Mouse (Mus musculus): ENCODE results near the gene Frmpd4.

Frmpd4 gene

DNA sequence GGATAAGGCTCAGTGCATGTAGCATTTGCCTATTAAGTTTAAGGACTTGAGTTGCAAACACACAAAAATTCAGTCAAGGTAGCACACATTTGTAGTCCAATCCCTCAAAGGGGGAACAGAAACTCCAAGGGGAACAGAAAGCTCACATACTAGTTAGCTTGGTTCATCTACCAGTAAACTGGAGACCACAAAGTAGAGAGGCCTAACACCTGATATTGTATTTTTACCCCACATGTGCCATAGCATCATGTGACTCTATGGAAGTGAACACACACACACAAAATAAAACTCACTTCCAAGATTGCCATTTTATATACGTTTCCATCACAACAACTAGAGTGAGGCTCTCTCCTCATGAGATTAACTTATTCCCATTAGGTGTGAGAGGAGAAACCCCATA lies 264.9 kb downstream of the Frmpd4 start:
- H3K27me3 ChIP-seq (ENCODE audit: control insufficient read depth, insufficient read depth, low read length, poor library complexity, severe bottlenecking), result no peaks in the 10 kb centered on the region
- DNase-seq (ENCODE audit: low read depth, low spot score), result peak; percentile 34

DNA sequence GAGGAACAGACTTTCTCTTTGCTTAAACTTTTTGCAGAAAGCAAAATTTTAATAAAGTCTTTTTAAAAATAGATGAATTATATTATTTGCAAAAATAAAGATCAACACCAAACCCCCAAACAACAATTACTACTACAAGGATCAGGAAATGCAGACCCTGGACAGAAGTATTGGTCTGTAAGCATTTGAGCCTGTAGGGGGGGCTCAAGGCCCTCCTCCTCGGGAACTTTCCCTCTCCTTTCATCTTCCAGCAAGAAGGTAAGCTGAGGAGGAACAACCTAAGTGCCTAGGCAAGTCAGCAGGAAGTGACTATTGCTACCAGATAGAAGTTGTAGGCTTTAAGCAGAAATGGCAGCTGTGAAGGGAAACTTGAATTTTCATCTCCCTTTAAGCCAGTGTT lies 266.9 kb downstream of the Frmpd4 start:
- H3K27me3 ChIP-seq (ENCODE audit: control insufficient read depth, insufficient read depth, low read length, poor library complexity, severe bottlenecking), result no peaks in the 10 kb centered on the region
- DNase-seq (ENCODE audit: low read depth, low spot score), result peak; percentile 0
- no peaks in the 10 kb centered on the region for H3K36me3 ChIP-seq (ENCODE audit: control insufficient read depth, insufficient read depth, low read length, poor library complexity, severe bottlenecking)

More for the DNA sequence above, 264.9 kb downstream of the Frmpd4 start:
- H3K36me3 ChIP-seq (ENCODE audit: control insufficient read depth, insufficient read depth, low read length, poor library complexity, severe bottlenecking), result no peaks in the 10 kb centered on the region

DNA sequence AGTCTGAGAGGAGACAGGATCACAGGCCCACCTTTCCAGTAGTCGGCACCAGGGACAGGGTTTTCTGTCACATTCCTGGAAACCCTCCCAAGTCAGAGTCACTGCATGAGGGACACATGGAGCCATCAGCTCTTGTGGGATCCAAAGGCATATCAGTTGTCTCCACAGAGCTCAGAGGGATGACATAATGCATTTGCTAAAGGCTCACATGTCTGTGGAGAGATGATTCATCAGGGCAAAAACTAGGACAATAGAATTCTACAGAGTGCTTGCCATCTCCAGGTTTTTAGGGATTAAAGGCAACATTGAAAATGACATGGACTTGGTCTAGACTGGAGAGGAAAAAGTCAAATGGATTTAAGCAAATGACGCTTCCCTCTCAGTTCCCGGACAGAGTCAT lies 284.5 kb downstream of the Frmpd4 start:
- Histone ChIP-seq H3K36me3 (ENCODE audit: control insufficient read depth, insufficient read depth, low read length, poor library complexity, severe bottlenecking) (no peaks in the 10 kb centered on the region), H3K27me3 (ENCODE audit: control insufficient read depth, insufficient read depth, low read length, poor library complexity, severe bottlenecking) (no peaks in the 10 kb centered on the region)
- DNase-seq (ENCODE audit: low read depth, low spot score), result no peak

DNA sequence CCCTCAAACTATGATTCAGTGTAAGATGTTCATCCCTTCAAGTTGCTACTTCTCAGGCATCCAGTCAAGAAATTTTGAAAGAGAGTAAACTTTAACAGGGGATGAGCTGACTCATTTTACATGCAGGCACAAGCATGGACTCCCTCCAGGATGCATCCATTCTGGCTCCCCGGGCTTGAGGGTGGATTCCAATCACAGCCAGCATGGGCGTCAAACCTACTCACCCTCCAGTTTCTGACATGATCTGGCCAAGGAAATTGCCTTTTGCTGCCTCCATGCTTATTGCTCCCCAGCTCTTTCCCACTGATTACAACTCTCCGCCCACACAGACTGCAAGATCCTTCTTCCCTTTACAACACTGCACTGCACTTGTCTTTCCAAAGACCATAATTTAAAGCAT lies 370.0 kb downstream of the Frmpd4 start:
- no peaks in the 10 kb centered on the region for H3K27me3 ChIP-seq (ENCODE audit: control insufficient read depth, insufficient read depth, low read length, poor library complexity, severe bottlenecking)
- no peaks in the 10 kb centered on the region for H3K36me3 ChIP-seq (ENCODE audit: control insufficient read depth, insufficient read depth, low read length, poor library complexity, severe bottlenecking)
- no peak for DNase-seq (ENCODE audit: low read depth, low spot score)

DNA sequence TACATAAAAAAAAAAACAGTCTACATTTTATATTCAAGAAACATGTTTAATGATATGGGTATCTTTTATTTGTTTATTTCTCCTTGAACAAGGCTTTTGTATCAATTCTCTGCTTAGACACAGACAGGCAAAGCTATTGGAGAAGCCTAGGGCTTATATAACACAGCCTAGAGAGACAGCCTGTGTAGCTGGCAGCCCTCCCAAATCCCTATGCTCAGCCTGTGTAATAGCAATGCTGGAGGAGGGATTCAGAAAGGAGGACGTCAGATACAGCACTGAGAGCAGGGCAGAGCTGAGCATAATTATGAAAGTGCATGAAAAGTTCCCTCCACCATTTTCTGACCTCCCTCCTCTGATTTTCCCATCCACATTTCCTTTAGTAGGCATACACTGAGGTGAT lies 385.1 kb downstream of the Frmpd4 start:
- no peak for DNase-seq (ENCODE audit: low read depth, low spot score)
- Histone ChIP-seq H3K27me3 (ENCODE audit: control insufficient read depth, insufficient read depth, low read length, poor library complexity, severe bottlenecking) (no peaks in the 10 kb centered on the region), H3K36me3 (ENCODE audit: control insufficient read depth, insufficient read depth, low read length, poor library complexity, severe bottlenecking) (no peaks in the 10 kb centered on the region)

DNA sequence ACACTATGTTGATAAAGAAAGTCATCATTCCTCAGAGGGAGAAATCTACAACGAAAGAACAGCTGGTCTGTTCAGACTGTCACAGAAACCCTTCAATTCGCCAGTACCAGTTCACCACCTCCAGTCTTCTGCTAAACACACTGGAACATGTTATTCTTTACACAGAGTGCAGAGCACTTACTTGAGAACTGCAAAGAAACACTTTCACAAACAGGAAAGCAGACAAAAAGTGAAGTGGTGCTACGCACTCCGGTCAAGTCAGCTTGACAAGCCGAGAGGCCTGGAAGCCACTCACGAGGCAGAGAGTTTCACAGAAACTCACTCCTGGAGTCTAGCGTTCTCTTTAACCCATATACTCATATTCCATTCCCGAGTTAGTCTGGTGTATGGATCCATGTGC lies 387.5 kb downstream of the Frmpd4 start:
- Histone ChIP-seq H3K36me3 (ENCODE audit: control insufficient read depth, insufficient read depth, low read length, poor library complexity, severe bottlenecking) (no peaks in the 10 kb centered on the region), H3K27me3 (ENCODE audit: control insufficient read depth, insufficient read depth, low read length, poor library complexity, severe bottlenecking) (no peaks in the 10 kb centered on the region)
- DNase-seq (ENCODE audit: low read depth, low spot score), result no peak

DNA sequence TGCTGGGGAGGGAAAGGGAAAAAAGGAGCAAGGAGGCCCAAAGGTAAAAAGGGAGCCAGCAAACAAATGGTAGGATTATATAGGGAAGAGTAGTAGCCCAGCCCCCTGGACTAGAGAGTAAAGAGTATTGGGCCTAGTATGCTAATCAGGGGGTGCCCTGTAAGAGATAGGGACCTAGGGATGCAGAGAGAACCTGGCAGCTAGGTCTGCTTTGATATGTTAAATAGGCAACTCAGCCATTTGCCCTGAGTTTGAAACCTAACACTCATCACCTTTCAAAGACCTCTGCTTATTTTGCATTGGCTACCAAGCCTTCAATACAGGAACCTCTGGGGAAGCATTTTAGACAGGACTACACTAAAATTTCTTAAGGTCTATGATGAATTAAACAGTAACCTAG lies 414.0 kb downstream of the Frmpd4 start:
- DNase-seq (ENCODE audit: low read depth, low spot score), result no peak
- Histone ChIP-seq H3K27me3 (ENCODE audit: control insufficient read depth, insufficient read depth, low read length, poor library complexity, severe bottlenecking) (no peaks in the 10 kb centered on the region), H3K36me3 (ENCODE audit: control insufficient read depth, insufficient read depth, low read length, poor library complexity, severe bottlenecking) (no peaks in the 10 kb centered on the region)

DNA sequence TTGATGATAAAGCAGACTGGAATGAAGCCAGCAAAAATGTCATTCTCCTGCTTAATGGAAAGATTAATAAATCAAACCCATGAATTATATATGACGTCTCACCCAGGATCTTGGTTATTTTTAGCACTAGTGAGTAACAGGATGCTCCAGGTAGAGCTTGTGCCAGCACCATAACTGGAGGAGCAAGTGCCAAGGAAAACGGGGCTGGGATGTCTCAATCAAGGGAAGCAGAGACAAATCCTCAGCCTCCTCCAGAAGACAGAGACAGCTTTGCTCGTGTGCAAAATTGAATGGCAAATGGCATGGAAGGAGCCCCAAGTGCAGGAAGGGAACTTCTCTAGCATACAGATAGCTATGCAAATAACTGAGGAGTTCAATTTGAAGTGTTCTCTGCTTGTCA lies 418.2 kb downstream of the Frmpd4 start:
- no peak for DNase-seq (ENCODE audit: low read depth, low spot score)
- Histone ChIP-seq H3K36me3 (ENCODE audit: control insufficient read depth, insufficient read depth, low read length, poor library complexity, severe bottlenecking) (no peaks in the 10 kb centered on the region), H3K27me3 (ENCODE audit: control insufficient read depth, insufficient read depth, low read length, poor library complexity, severe bottlenecking) (no peaks in the 10 kb centered on the region)

DNA sequence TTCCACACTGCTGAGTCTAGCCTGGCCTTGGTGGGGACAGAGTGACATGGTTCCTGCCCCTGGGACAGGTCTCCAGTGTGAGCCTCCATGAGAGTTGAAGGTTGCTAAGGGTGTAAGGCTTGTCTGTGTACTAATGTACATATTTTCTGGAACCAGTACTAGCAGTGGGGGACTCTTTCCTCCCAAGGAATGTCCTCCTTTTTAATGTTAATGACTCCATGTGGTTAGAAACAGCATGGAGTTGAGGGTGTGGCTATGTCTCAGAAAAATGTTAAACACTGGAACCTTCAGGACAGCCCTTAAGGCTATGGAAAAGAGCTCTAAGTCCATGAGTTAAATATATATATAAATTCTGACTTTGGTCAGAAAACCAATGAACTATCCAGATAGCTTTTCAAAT lies 436.0 kb downstream of the Frmpd4 start:
- Histone ChIP-seq H3K36me3 (ENCODE audit: control insufficient read depth, insufficient read depth, low read length, poor library complexity, severe bottlenecking) (no peaks in the 10 kb centered on the region), H3K27me3 (ENCODE audit: control insufficient read depth, insufficient read depth, low read length, poor library complexity, severe bottlenecking) (no peaks in the 10 kb centered on the region)
- no peak for DNase-seq (ENCODE audit: low read depth, low spot score)

DNA sequence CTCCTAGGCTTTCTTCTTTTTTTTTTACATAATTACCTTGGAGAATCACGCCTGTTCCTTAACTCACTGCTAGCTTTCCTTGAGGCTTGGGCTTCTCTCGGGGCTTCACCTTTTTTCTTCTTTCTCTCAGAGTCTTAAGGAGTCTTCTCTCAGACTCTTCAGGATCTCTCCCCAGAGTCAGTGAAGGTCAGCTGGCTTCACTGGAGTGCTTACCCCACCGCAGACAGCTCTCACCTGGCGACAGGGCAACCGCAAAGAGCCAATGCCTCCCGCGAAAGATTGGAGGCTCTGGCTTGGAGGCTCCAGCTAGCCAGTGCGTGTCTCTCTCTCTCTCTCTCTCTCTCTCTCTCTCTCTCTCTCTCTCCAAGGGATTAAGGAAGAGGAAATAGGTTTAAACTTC lies 453.0 kb downstream of the Frmpd4 start:
- no peaks in the 10 kb centered on the region for H3K36me3 ChIP-seq (ENCODE audit: control insufficient read depth, insufficient read depth, low read length, poor library complexity, severe bottlenecking)
- DNase-seq (ENCODE audit: low read depth, low spot score), result no peak

DNA sequence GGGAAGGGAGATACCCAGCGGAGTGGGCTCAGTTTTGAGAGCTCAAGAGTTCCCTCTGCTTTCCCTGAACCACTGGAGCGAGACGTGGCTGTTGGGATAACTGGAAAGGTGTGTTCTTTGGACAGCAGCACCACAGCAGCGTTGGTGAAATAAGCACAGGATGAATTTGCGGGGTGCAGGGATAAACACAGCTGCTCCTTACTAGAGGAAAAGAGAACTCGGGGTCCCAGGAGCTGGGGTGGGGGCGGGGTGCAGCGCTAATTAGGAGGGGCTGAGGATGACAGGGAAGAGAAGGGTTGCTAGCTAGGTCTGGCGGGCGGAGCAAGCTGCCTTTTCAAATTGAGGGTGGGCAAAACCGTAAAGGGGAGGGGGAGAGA lies 453.5 kb downstream of the Frmpd4 start:
- no peaks in the 10 kb centered on the region for H3K36me3 ChIP-seq (ENCODE audit: control insufficient read depth, insufficient read depth, low read length, poor library complexity, severe bottlenecking)
- H3K27me3 ChIP-seq (ENCODE audit: control insufficient read depth, insufficient read depth, low read length, poor library complexity, severe bottlenecking), result no peaks in the 10 kb centered on the region
- DNase-seq (ENCODE audit: low read depth, low spot score), result no peak

More for the DNA sequence above, 453.0 kb downstream of the Frmpd4 start:
- H3K27me3 ChIP-seq (ENCODE audit: control insufficient read depth, insufficient read depth, low read length, poor library complexity, severe bottlenecking), result no peaks in the 10 kb centered on the region

DNA sequence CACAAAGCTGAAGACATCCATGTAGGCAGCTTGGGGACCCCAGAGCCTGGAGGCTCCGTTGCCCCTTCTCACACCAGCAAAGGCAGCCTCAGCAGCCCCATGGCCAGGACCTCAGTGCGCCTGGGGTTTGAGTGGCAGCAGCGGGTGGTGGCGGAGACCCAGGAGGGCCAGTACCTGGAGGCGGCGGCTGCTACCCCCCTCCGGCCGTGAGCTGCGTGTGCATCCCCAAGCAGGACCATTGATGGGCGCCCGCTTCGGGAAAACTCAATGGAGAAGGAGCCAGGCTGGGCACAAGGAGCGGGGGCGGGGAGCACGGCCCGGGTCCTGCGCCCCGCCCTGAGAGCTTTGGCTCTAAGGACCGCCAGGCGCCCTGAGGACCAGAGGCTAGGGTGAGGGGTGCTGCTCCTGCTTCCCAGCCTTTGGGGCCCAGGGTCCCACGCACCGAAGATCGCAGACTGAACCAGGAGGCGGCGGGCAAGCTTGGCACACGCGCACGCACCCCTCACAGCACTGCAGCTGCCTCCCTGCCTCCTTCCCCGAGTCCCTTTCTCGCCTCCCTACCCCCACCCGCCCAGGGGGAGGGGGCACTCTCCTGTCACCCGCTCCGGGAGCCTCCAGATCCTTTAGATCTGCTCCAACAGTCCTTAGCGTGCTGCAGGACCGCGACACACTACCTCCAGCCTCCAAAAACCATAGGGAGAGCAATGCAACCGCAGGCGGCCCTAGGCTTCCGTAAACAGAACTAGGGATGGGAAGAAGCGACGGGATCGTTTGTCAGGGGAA lies 454.0 kb downstream of the Frmpd4 start:
- Histone ChIP-seq H3K36me3 (ENCODE audit: control insufficient read depth, insufficient read depth, low read length, poor library complexity, severe bottlenecking) (no peaks in the 10 kb centered on the region), H3K27me3 (ENCODE audit: control insufficient read depth, insufficient read depth, low read length, poor library complexity, severe bottlenecking) (no peaks in the 10 kb centered on the region)
- DNase-seq (ENCODE audit: low read depth, low spot score), result no peak

DNA sequence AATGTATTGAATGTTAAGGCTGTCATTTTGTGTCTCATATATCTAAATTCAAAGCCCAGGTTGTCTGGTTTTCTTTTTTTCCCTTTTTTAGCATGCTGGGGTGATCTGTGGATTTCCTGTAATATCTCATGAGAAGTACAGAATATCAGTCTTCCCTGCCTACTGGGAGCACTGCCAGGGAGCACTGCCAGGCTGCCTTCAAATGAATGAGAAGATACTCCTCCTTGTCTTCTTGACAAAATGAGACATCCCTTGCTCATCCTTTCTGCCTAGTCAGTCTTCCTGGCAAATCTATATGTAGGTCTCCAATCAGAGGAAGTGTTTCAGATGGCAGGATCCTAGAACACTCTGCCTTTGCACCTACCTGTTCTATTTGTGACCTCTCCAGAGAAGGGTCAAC lies 535.4 kb downstream of the Frmpd4 start:
- H3K27me3 ChIP-seq (ENCODE audit: control insufficient read depth, insufficient read depth, low read length, poor library complexity, severe bottlenecking), result no peaks in the 10 kb centered on the region
- DNase-seq (ENCODE audit: low read depth, low spot score), result no peak
- no peaks in the 10 kb centered on the region for H3K36me3 ChIP-seq (ENCODE audit: control insufficient read depth, insufficient read depth, low read length, poor library complexity, severe bottlenecking)

DNA sequence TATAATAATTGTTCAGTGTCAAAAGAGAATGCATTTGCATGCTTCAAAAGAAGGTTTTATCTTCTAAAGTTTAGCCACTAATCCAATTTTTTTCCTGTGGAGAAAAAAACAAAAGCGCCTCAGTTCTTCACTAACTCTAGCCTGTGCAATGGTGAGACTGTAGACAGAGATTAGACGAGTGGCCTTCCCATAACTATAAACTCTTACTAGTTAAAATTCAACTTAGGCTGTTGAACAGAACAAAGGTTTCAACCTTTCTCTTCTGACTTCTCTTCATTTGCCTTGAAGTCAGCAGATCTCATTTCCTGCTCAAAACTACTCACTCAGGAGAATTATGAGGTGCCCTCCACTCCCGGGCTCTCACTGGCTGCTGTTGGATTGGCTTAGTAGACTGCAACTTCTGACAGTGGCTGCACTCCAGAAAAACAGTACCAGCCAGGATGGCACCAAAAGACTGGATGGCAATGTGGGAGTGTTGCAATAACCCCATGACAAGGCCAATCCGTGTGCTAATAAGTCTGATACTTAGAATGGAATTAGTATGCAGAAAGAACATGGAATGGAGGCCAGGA lies 556.4 kb downstream of the Frmpd4 start:
- H3K27me3 ChIP-seq (ENCODE audit: control insufficient read depth, insufficient read depth, low read length, poor library complexity, severe bottlenecking), result no peaks in the 10 kb centered on the region
- no peak for DNase-seq (ENCODE audit: low read depth, low spot score)
- H3K36me3 ChIP-seq (ENCODE audit: control insufficient read depth, insufficient read depth, low read length, poor library complexity, severe bottlenecking), result no peaks in the 10 kb centered on the region

DNA sequence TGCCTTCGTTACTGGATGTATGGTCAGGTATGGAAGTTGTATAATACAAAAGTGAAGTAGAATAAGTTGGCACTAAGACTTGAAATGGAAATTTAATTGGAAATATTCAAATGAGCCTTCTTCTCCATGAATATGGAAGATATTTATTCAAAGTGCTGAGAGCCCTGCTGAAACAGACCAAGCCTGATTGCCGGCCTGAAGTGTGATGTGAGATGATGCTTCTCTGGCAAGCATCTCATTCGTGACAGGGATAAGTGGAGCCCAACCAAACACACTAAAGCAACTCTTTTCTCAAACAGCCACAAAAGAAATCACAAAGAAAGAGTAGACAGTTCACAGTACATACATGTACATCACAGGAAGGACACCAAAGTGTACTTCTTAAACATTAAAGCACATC lies 559.2 kb downstream of the Frmpd4 start:
- no peak for DNase-seq (ENCODE audit: low read depth, low spot score)
- Histone ChIP-seq H3K27me3 (ENCODE audit: control insufficient read depth, insufficient read depth, low read length, poor library complexity, severe bottlenecking) (no peaks in the 10 kb centered on the region), H3K36me3 (ENCODE audit: control insufficient read depth, insufficient read depth, low read length, poor library complexity, severe bottlenecking) (no peaks in the 10 kb centered on the region)

DNA sequence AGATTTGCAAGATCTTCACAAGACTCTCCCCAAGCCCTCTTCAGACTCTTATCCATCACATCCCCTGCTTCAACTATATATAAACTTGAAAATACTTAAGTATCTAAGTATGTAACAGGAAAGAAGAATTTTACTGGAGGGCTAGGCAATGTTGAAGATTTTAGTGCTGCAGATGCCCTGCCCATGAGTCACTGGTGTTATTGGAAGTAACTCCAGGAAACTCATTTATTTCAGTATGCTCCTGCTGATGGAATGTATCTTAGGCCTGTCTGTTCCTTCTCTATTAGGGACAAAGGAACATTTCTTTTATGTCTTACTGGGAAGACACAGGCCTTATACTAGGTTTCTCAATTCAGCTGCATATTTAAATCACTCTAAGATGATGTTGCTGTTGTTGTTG lies 592.2 kb downstream of the Frmpd4 start:
- Histone ChIP-seq H3K27me3 (ENCODE audit: control insufficient read depth, insufficient read depth, low read length, poor library complexity, severe bottlenecking) (no peaks in the 10 kb centered on the region), H3K36me3 (ENCODE audit: control insufficient read depth, insufficient read depth, low read length, poor library complexity, severe bottlenecking) (no peaks in the 10 kb centered on the region)
- no peak for DNase-seq (ENCODE audit: low read depth, low spot score)

All from splenic B cell, adult 2 months (primary cell).